In genomic region chr11:78374147-78374546, GRCm38 (mm10) we compare ENCODE assay signal across 31 mouse cellular contexts. TPM values are rescaled to one million over a fixed set of nuclear protein-coding genes. Genes with fewer than 3 reads are reported as not detected.
A peak's percentile ranks its signal among the peaks of the same experiment; 100 is the strongest.
DNase-seq lines count a peak whose midpoint lies in the region; ATAC-seq and TF ChIP-seq lines count a peak whose summit lies in the region.
"Had no signal": no experiment of that assay in that cellular context is flagged by ENCODE, and none has a peak within 500 bp of the region (broad histone marks: within the 10 kb centered on the region; RNA-seq: fewer than 3 reads in every experiment).

No protein-coding gene starts in this region.

- H3K27ac ChIP-seq in embryonic facial prominence, embryonic 11.5 days (replicated peaks; ENCODE audit: low read depth, low read length) = 0 out of 2 replicates have a peak overlapping the region, but pooled peaks have one; percentile 13
- H3K27ac ChIP-seq in embryonic facial prominence, embryonic 10.5 days (replicated peaks) = no peak overlapping the region
- H3K27ac ChIP-seq in kidney, embryonic 15.5 days = peak overlapping the region; percentile 84
- H3K27ac ChIP-seq in embryonic facial prominence, embryonic 12.5 days = peak overlapping the region; percentile 26; the same call in 1 of the 2 replicates
- peak overlapping the region; percentile 59; the same call in 1 of the 2 replicates for H3K27ac ChIP-seq in limb, embryonic 10.5 days
- H3K27ac ChIP-seq in lung, postnatal 0 days (ENCODE audit: low read length) = no peak overlapping the region
- H3K27ac ChIP-seq: liver, embryonic 15.5 days; neural tube, embryonic 12.5 days; stomach, postnatal 0 days had no signal

- 74% methylated on average over 8 of the region's 8 CpGs for WGBS in embryonic facial prominence, embryonic 11.5 days
- WGBS in embryonic facial prominence, embryonic 10.5 days = 75% methylated on average over 8 of the region's 8 CpGs
- 46% methylated on average over 8 of the region's 8 CpGs for WGBS in kidney, embryonic 15.5 days
- 60% methylated on average over 8 of the region's 8 CpGs for WGBS in embryonic facial prominence, embryonic 12.5 days
- 63% methylated on average over 8 of the region's 8 CpGs for WGBS in limb, embryonic 10.5 days
- 75% methylated on average over 8 of the region's 8 CpGs for WGBS in lung, postnatal 0 days

- TF ChIP-seq CTCF in lung, postnatal 0 days (IDR thresholded peaks at IDR 0.05) = no peak

- TF ChIP-seq EP300 in lung, postnatal 0 days (IDR thresholded peaks at IDR 0.05) = no peak

- 0 out of 2 replicates have a peak, but pooled peaks cover 3% of the 10 kb centered on the region for H3K4me1 ChIP-seq in embryonic facial prominence, embryonic 11.5 days (ENCODE audit: control insufficient read depth, insufficient read depth, low read length)
- peaks cover 32% of the 10 kb centered on the region for H3K4me1 ChIP-seq in embryonic facial prominence, embryonic 10.5 days
- H3K4me1 ChIP-seq in kidney, embryonic 15.5 days = peaks cover 73% of the 10 kb centered on the region
- H3K4me1 ChIP-seq in embryonic facial prominence, embryonic 12.5 days = no peaks in the 10 kb centered on the region; the same call in none of the 2 replicates
- peaks cover 49% of the 10 kb centered on the region for H3K4me1 ChIP-seq in limb, embryonic 10.5 days
- no peaks in the 10 kb centered on the region for H3K4me1 ChIP-seq in lung, postnatal 0 days (ENCODE audit: insufficient read depth, low read depth, low read length)
- H3K4me1 ChIP-seq: liver, embryonic 15.5 days; neural tube, embryonic 12.5 days had no signal

- no peak overlapping the region for H3K4me3 ChIP-seq in embryonic facial prominence, embryonic 11.5 days (ENCODE audit: low read depth, low read length)
- H3K4me3 ChIP-seq in embryonic facial prominence, embryonic 10.5 days = no peak overlapping the region
- H3K4me3 ChIP-seq in kidney, embryonic 15.5 days (replicated peaks) = no peak overlapping the region
- H3K4me3 ChIP-seq in embryonic facial prominence, embryonic 12.5 days = no peak overlapping the region
- no peak overlapping the region for H3K4me3 ChIP-seq in limb, embryonic 10.5 days
- H3K4me3 ChIP-seq in lung, postnatal 0 days (ENCODE audit: low read depth, low read length) = no peak overlapping the region
- H3K4me3 ChIP-seq: hindbrain, embryonic 10.5 days; liver, embryonic 15.5 days; neural tube, embryonic 12.5 days had no signal

- H3K9me3 ChIP-seq in embryonic facial prominence, embryonic 11.5 days (replicated peaks; ENCODE audit: control insufficient read depth, low read length) = no peaks in the 10 kb centered on the region
- H3K9me3 ChIP-seq in embryonic facial prominence, embryonic 10.5 days = no peaks in the 10 kb centered on the region
- no peaks in the 10 kb centered on the region for H3K9me3 ChIP-seq in kidney, embryonic 15.5 days (replicated peaks)
- no peaks in the 10 kb centered on the region for H3K9me3 ChIP-seq in embryonic facial prominence, embryonic 12.5 days
- H3K9me3 ChIP-seq in limb, embryonic 10.5 days (replicated peaks) = no peaks in the 10 kb centered on the region
- H3K9me3 ChIP-seq in lung, postnatal 0 days (ENCODE audit: low read length) = no peaks in the 10 kb centered on the region
- H3K9me3 ChIP-seq: G1E; hindbrain, embryonic 10.5 days; liver, embryonic 15.5 days; neural tube, embryonic 12.5 days had no signal

- H3K9ac ChIP-seq in embryonic facial prominence, embryonic 11.5 days (replicated peaks; ENCODE audit: low read length) = no peak overlapping the region; the same call in 1 of the 2 replicates
- H3K9ac ChIP-seq in kidney, embryonic 15.5 days = no peak overlapping the region
- peak overlapping the region; percentile 4; the same call in 1 of the 2 replicates for H3K9ac ChIP-seq in embryonic facial prominence, embryonic 12.5 days
- H3K9ac ChIP-seq in lung, postnatal 0 days (replicated peaks; ENCODE audit: low read depth) = no peak overlapping the region
- H3K9ac ChIP-seq: liver, embryonic 15.5 days; lung, embryonic 14.5 days; neural tube, embryonic 12.5 days had no signal

- no peaks in the 10 kb centered on the region for H3K27me3 ChIP-seq in embryonic facial prominence, embryonic 11.5 days (ENCODE audit: control insufficient read depth, insufficient read depth, low read length)
- no peaks in the 10 kb centered on the region for H3K27me3 ChIP-seq in embryonic facial prominence, embryonic 10.5 days (replicated peaks; ENCODE audit: low read depth, poor library complexity, severe bottlenecking)
- no peaks in the 10 kb centered on the region for H3K27me3 ChIP-seq in kidney, embryonic 15.5 days
- H3K27me3 ChIP-seq in embryonic facial prominence, embryonic 12.5 days = no peaks in the 10 kb centered on the region
- no peaks in the 10 kb centered on the region for H3K27me3 ChIP-seq in limb, embryonic 10.5 days (ENCODE audit: low read depth, poor library complexity, severe bottlenecking)
- no peaks in the 10 kb centered on the region for H3K27me3 ChIP-seq in lung, postnatal 0 days (replicated peaks; ENCODE audit: insufficient read depth, low read length)
- H3K27me3 ChIP-seq: neural tube, embryonic 12.5 days had no signal

- DNase-seq in embryonic facial prominence, embryonic 11.5 days (ENCODE audit: low spot score) = peak; percentile 15
- no peak for DNase-seq in embryonic facial prominence, embryonic 10.5 days (ENCODE audit: low spot score)
- no peak for DNase-seq in kidney, adult 11 months
- no peak for DNase-seq in limb, embryonic 10.5 days (ENCODE audit: low spot score)
- no peak for DNase-seq in lung, postnatal 0 days (ENCODE audit: low spot score)
- DNase-seq: adrenal gland, adult 8-10 months; cerebellum, adult 8-10 months; cerebellum, postnatal 25 days; heart, postnatal 14 days; layer of hippocampus, postnatal 36 days; lung, embryonic 14.5 days; right cerebral cortex, postnatal 4 days; thymus, adult 18-20 months; thymus, postnatal 25 days had no signal

- ATAC-seq in embryonic facial prominence, embryonic 11.5 days (replicated peaks; ENCODE audit: insufficient number of reproducible peaks, low FRiP score, low TSS enrichment, low read depth) = no peak
- peak; percentile 86 for ATAC-seq in kidney, embryonic 15.5 days (replicated peaks; ENCODE audit: low FRiP score)
- ATAC-seq in embryonic facial prominence, embryonic 12.5 days (ENCODE audit: insufficient number of reproducible peaks, insufficient read depth, low FRiP score, low TSS enrichment) = no peak
- no peak for ATAC-seq in lung, postnatal 0 days
- ATAC-seq: forebrain, embryonic 14.5 days; hindbrain, embryonic 16.5 days; midbrain, embryonic 16.5 days had no signal

- no peak overlapping the region for H3K4me2 ChIP-seq in embryonic facial prominence, embryonic 11.5 days (ENCODE audit: low read depth, low read length)
- H3K4me2 ChIP-seq in kidney, embryonic 15.5 days = no peak overlapping the region
- no peak overlapping the region for H3K4me2 ChIP-seq in embryonic facial prominence, embryonic 12.5 days (replicated peaks)
- no peak overlapping the region for H3K4me2 ChIP-seq in lung, postnatal 0 days (replicated peaks; ENCODE audit: low read depth, low read length)
- H3K4me2 ChIP-seq: liver, embryonic 15.5 days; lung, embryonic 14.5 days; midbrain, embryonic 11.5 days; neural tube, embryonic 12.5 days had no signal

- no peaks in the 10 kb centered on the region for H3K36me3 ChIP-seq in embryonic facial prominence, embryonic 11.5 days (replicated peaks; ENCODE audit: control insufficient read depth, insufficient read depth, low read depth, low read length)
- no peaks in the 10 kb centered on the region for H3K36me3 ChIP-seq in embryonic facial prominence, embryonic 10.5 days (replicated peaks)
- H3K36me3 ChIP-seq in kidney, embryonic 15.5 days = no peaks in the 10 kb centered on the region
- H3K36me3 ChIP-seq in embryonic facial prominence, embryonic 12.5 days = no peaks in the 10 kb centered on the region
- H3K36me3 ChIP-seq in limb, embryonic 10.5 days = no peaks in the 10 kb centered on the region
- H3K36me3 ChIP-seq in lung, postnatal 0 days (ENCODE audit: insufficient read depth, low read length) = no peaks in the 10 kb centered on the region
- H3K36me3 ChIP-seq: G1E; hindbrain, embryonic 10.5 days; liver, embryonic 15.5 days; neural tube, embryonic 12.5 days had no signal

RNA-seq across cellular contexts. Expression of gene Foxn1, which starts 12.2 kb away (rescaled TPM):
- 0.14 and 0.50 TPM in 2 replicates for polyA plus RNA-seq in embryonic facial prominence, embryonic 11.5 days (2014; fragmentation: Nextera tagmentation; extraction: Ambion mirVana)
- 0.21 and 0.26 TPM in 2 replicates for polyA plus RNA-seq in embryonic facial prominence, embryonic 10.5 days (2016; fragmentation: Nextera tagmentation; extraction: Ambion mirVana)
- polyA plus RNA-seq in kidney, embryonic 15.5 days (2015; fragmentation: Nextera tagmentation; extraction: Ambion mirVana) = 0.10 TPM in 1 of 2 replicates, not detected in the other
- polyA plus RNA-seq in embryonic facial prominence, embryonic 12.5 days (2016; fragmentation: Nextera tagmentation; extraction: Ambion mirVana) = 0.09 and 0.18 TPM in 2 replicates
- 0.06 TPM in 1 of 2 replicates, not detected in the other for polyA plus RNA-seq in limb, embryonic 10.5 days (2016; fragmentation: Nextera tagmentation; extraction: Ambion mirVana)
- polyA plus RNA-seq in lung, postnatal 0 days (2015; fragmentation: Nextera tagmentation; extraction: Ambion mirVana) = not detected in 2 replicates
- polyA plus RNA-seq: forebrain, embryonic 14.5 days; G1E; heart, embryonic 14.5 days; hindbrain, embryonic 10.5 days; hindbrain, embryonic 16.5 days; intestine, embryonic 14.5 days; large intestine, adult 2 months; liver, adult 2 months; liver, embryonic 15.5 days; lung, embryonic 14.5 days; midbrain, embryonic 11.5 days; midbrain, embryonic 16.5 days; neural tube, embryonic 12.5 days; spleen, adult 2 months had no signal

RNA-seq across cellular contexts. Expression of gene Unc119, which starts 30.9 kb away (rescaled TPM):
- 77.0 and 84.7 TPM in 2 replicates for polyA plus RNA-seq in embryonic facial prominence, embryonic 11.5 days (2014; fragmentation: Nextera tagmentation; extraction: Ambion mirVana)
- 67.7 and 69.1 TPM in 2 replicates for polyA plus RNA-seq in embryonic facial prominence, embryonic 10.5 days (2016; fragmentation: Nextera tagmentation; extraction: Ambion mirVana)
- 40.2 and 44.9 TPM in 2 replicates for polyA plus RNA-seq in kidney, embryonic 15.5 days (2015; fragmentation: Nextera tagmentation; extraction: Ambion mirVana)
- 93.2 and 99.5 TPM in 2 replicates for polyA plus RNA-seq in embryonic facial prominence, embryonic 12.5 days (2016; fragmentation: Nextera tagmentation; extraction: Ambion mirVana)
- 77.9 and 83.0 TPM in 2 replicates for polyA plus RNA-seq in limb, embryonic 10.5 days (2016; fragmentation: Nextera tagmentation; extraction: Ambion mirVana)
- 35.6 and 37.5 TPM in 2 replicates for polyA plus RNA-seq in lung, postnatal 0 days (2015; fragmentation: Nextera tagmentation; extraction: Ambion mirVana)

RNA-seq across cellular contexts. Expression of gene Pigs, which starts 45.9 kb away (rescaled TPM):
- 55.4 and 64.0 TPM in 2 replicates for polyA plus RNA-seq in embryonic facial prominence, embryonic 11.5 days (2014; fragmentation: Nextera tagmentation; extraction: Ambion mirVana)
- 73.7 and 74.9 TPM in 2 replicates for polyA plus RNA-seq in embryonic facial prominence, embryonic 10.5 days (2016; fragmentation: Nextera tagmentation; extraction: Ambion mirVana)
- polyA plus RNA-seq in kidney, embryonic 15.5 days (2015; fragmentation: Nextera tagmentation; extraction: Ambion mirVana) = 77.5 and 86.2 TPM in 2 replicates
- polyA plus RNA-seq in embryonic facial prominence, embryonic 12.5 days (2016; fragmentation: Nextera tagmentation; extraction: Ambion mirVana) = 71.1 and 74.3 TPM in 2 replicates
- polyA plus RNA-seq in limb, embryonic 10.5 days (2016; fragmentation: Nextera tagmentation; extraction: Ambion mirVana) = 80.3 and 83.6 TPM in 2 replicates
- polyA plus RNA-seq in lung, postnatal 0 days (2015; fragmentation: Nextera tagmentation; extraction: Ambion mirVana) = 47.2 and 49.2 TPM in 2 replicates

RNA-seq across cellular contexts. Expression of gene Slc13a2, which starts 47.9 kb away (rescaled TPM):
- polyA plus RNA-seq in embryonic facial prominence, embryonic 11.5 days (2014; fragmentation: Nextera tagmentation; extraction: Ambion mirVana) = not detected in 2 replicates
- not detected in 2 replicates for polyA plus RNA-seq in embryonic facial prominence, embryonic 10.5 days (2016; fragmentation: Nextera tagmentation; extraction: Ambion mirVana)
- polyA plus RNA-seq in kidney, embryonic 15.5 days (2015; fragmentation: Nextera tagmentation; extraction: Ambion mirVana) = 1.1 and 1.2 TPM in 2 replicates
- polyA plus RNA-seq in embryonic facial prominence, embryonic 12.5 days (2016; fragmentation: Nextera tagmentation; extraction: Ambion mirVana) = not detected in 2 replicates
- polyA plus RNA-seq in limb, embryonic 10.5 days (2016; fragmentation: Nextera tagmentation; extraction: Ambion mirVana) = not detected in 2 replicates
- polyA plus RNA-seq in lung, postnatal 0 days (2015; fragmentation: Nextera tagmentation; extraction: Ambion mirVana) = 0.43 and 0.51 TPM in 2 replicates
- polyA plus RNA-seq: forebrain, embryonic 14.5 days; G1E; heart, embryonic 14.5 days; hindbrain, embryonic 10.5 days; hindbrain, embryonic 16.5 days; limb, embryonic 11.5 days; lung, embryonic 14.5 days; midbrain, embryonic 11.5 days; midbrain, embryonic 16.5 days; neural tube, embryonic 12.5 days had no signal

RNA-seq across cellular contexts. Expression of gene Aldoc, which starts 51.4 kb away (rescaled TPM):
- 2.7 and 4.6 TPM in 2 replicates for polyA plus RNA-seq in embryonic facial prominence, embryonic 11.5 days (2014; fragmentation: Nextera tagmentation; extraction: Ambion mirVana)
- polyA plus RNA-seq in embryonic facial prominence, embryonic 10.5 days (2016; fragmentation: Nextera tagmentation; extraction: Ambion mirVana) = 3.0 and 3.2 TPM in 2 replicates
- polyA plus RNA-seq in kidney, embryonic 15.5 days (2015; fragmentation: Nextera tagmentation; extraction: Ambion mirVana) = 6.0 and 6.4 TPM in 2 replicates
- 4.6 and 5.3 TPM in 2 replicates for polyA plus RNA-seq in embryonic facial prominence, embryonic 12.5 days (2016; fragmentation: Nextera tagmentation; extraction: Ambion mirVana)
- 2.0 and 4.3 TPM in 2 replicates for polyA plus RNA-seq in limb, embryonic 10.5 days (2016; fragmentation: Nextera tagmentation; extraction: Ambion mirVana)
- polyA plus RNA-seq in lung, postnatal 0 days (2015; fragmentation: Nextera tagmentation; extraction: Ambion mirVana) = 12.2 and 12.7 TPM in 2 replicates

Comparison
In these comparisons a context has a peak if more than half of its experiments do, and no peak if none do; other contexts are left out.
1. H3K27ac ChIP-seq: peak in embryonic facial prominence, embryonic 11.5 days (single experiment), kidney, embryonic 15.5 days (single experiment), embryonic facial prominence, embryonic 12.5 days (single experiment) and limb, embryonic 10.5 days (single experiment); none in embryonic facial prominence, embryonic 10.5 days (single experiment) and lung, postnatal 0 days (single experiment).